Mouse (Mus musculus) adrenal gland, adult (tissue): ENCODE results near the gene Pou2f1.
"Not testable (repeated sequence)": the region's sequence is repeated elsewhere in the genome, so short reads cannot be mapped to it uniquely, and the experiment has no call there.

Experiments
- DNase-seq, 2 experiments: peaks; one replicate each; pipeline ENCODE4 v3.0.0; 2022 to 2023; ENCODE audit warnings: low spot score in 1 of 2; ENCODE audit not compliant: inconsistent age in 2 of 2

The Pou2f1 gene

DNA sequence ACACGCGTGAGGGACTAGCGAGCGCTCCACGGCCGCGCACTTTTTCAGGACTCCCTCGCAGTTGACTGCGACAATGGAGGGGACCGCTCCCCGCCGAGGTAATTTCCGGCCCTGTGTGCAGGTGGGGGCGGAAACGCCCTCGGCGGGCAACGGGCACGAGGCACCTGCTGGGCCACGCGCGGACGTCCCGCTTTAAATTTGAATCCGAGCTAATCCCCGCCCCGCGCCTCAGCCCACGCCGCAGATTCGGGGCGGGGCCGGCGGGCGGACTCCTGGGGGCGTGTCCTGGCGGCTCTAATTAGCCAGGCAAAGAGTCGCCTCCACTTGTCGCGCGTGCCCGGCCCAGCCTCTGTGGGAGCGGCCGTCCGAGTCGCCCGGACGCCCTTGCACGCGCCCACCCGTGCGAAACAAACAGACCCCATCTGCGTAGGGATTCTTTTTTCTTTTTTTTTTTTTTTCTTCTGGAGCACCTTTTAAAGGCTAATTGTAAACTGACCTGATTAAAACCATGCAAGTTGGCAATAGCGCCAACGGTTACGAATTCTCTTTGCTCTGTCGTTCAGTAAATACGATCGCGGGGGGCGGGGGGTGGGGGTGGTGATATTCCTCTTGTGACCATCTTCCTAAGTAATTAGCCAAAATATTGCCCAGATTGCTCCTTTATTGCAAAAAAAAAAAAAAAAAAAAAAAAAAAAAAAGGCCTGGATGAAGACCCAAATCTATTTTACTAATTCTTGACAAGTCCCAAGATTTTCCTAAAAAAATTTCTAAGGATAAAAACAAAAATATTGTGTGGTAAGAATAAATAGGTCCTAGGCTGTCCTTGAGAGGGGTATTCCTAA lies 924 bp upstream of the Pou2f1 start:
- peak; percentile 96 to 98 for DNase-seq

DNA sequence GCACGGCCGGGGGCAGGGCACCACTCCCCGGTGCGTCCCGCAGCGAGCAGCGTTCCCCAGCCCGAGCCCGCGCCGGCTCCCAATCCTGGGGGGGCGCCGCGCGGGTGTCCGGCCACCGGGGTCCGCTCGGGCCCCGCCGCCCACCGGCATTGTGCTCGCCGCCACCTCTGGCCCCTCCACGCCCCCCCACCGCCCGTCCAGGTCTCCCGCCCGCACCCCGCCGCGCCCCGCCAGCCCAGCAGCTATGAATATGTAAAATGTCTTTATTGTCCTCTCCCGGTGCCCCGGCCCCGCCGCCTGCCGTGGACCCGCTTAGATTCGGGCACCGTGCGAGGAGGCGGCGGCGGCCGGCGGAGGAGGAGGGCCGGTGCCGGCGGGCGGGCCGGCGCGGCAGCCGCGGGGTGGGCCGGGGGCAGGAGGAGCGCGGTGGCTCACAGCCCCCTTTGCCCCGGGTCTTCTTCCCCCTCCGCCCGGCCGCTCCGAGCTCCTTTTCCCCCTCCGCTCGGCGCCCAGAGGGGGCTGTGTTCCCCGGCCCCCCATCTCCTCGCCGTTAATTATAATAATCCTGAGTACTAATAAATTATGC lies 481 bp downstream of the Pou2f1 start:
- no peak for DNase-seq

DNA sequence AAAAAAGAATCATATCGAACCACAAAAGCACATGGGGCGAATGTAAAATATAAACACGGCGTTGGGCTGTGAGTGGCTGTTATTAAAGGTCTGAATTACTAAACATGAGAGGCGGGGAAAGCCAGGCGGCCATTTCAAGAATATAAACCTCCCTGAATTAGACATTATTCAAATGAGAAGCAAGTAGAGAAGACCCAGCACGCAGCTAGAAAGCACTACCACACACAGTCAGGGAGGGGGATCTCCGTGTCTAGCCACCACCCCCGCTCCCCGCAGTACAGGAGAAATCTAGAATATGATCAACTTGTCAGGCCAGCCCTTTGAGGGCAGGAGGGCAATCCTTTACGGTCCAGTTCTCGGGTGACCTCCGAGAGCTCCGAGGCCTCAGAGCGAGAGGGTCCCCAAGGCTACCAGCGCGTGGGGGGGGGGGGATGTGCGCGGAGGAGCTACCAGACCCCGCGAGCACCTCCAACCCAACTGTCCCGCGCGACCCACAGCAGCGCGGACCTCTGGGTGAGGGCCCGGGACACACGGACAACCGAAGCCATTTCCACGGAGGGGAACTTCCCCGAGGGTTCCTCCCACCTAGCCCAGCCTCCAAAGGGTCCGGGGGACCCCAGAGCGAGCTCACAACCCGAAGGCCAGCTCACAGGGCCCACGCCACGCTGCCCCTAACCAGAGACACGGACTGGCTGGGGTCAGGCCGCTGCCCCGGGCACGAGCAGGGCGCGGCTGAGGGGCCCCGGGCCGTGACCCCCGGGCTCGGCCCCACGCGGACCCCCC lies 1.2 kb downstream of the Pou2f1 start:
- DNase-seq = peak; percentile 66 to 87

DNA sequence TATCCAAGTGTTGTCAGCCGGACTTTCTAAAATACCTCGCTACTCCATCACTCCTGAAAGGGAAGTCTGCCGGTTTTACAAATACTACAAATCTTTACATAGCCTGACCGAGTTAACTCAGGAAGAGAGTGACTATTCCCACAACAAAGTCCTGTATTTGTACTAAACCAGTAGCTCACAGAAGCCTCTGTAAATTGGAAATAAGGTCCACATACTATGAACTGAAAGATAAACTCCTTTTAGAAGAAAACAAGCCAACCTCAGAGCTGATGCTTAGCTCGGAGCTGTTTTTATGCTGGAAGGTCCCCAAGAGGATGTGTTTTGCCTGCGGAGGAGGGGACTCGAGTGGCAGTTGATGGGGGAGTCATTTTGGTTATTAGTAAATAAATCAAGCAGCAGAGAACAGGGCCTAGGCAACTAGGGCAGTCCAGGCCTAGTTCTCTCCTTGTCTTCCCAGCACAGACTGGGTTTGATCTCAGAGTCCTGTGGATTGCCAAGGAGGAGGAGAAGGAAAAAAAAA lies 1.8 kb downstream of the Pou2f1 start:
- peak; percentile 40 to 75 for DNase-seq

DNA sequence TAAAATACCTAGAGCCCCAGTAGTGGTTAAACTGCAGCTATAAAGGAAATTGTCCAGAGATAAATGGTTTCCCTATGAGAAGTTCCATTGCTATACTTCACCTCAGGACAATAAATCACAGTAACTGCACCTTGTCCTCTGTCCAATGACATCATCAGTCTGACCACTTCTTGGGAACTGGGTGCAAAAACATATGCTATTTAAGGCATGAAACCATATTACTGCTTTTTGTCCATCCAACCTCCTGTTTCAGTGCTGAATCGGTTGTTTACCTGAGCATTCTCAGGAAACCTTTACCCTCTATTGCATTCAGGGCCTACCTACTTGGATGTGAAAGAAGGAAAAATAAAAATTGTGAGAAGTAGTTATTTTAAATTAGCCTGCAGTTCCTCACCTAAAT lies 2.8 kb downstream of the Pou2f1 start:
- DNase-seq = no peak

DNA sequence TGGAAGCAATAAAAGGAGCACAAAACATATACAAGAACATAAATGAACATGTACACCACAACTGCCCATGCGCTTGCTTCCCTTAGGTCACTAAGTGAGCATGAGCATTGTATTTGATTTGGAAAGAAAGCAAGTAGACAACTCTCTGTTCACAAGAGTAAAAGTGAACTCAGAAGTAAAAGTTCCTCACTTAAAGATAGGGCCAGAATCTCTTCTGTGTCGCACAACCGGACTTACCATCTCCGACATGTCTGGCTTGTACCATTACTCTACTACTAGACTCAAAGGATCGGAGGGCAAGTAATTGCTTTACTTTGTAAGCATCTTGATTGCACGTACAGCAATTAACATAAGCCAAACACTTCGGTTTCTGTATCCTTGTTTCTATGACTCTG lies 6.8 kb downstream of the Pou2f1 start:
- DNase-seq = no peak

DNA sequence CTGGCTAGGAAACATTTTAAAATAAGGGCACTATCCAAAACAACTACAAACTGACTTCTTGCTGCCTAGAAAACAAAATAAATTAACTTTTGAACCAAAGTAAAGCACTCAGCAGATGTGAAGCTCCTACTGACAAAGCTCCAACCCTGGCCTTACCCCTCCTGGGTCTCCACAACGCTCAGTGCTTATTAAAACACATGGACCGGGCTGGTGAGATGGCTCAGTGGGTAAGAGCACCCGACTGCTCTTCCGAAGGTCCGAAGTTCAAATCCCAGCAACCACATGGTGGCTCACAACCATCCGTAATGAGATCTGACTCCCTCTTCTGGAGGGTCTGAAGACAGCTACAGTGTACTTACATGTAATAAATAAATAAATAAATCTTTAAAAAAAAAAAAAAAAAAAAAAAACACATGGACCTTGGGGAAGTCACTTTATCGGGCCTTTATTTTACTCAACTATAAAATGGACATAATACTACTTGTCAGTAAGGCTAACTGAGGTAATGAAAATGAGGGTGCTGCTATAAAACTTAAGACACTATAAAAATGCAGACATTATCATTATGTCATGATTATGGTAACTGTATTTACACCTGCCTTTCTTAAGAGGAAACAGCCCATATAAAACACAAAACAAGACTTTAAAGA lies 7.3 kb downstream of the Pou2f1 start:
- DNase-seq = not testable (repeated sequence)

DNA sequence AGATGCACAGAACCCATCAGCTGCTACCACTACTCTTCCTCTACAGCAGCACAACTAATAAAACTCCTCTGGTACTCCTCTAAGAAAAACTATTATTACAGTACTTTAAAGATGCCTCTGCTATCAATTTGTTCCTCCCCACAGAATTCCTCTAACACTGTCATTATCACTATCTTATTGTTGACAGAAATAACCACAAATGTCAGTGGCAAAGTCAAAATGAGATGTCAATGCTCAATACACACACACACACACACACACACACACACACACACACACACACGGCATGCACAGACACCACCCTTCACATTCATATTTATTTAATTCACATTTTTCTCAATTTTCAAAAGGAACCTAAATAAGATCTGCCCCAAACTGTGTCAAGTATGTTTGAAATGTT lies 8.2 kb downstream of the Pou2f1 start:
- no peak for DNase-seq

DNA sequence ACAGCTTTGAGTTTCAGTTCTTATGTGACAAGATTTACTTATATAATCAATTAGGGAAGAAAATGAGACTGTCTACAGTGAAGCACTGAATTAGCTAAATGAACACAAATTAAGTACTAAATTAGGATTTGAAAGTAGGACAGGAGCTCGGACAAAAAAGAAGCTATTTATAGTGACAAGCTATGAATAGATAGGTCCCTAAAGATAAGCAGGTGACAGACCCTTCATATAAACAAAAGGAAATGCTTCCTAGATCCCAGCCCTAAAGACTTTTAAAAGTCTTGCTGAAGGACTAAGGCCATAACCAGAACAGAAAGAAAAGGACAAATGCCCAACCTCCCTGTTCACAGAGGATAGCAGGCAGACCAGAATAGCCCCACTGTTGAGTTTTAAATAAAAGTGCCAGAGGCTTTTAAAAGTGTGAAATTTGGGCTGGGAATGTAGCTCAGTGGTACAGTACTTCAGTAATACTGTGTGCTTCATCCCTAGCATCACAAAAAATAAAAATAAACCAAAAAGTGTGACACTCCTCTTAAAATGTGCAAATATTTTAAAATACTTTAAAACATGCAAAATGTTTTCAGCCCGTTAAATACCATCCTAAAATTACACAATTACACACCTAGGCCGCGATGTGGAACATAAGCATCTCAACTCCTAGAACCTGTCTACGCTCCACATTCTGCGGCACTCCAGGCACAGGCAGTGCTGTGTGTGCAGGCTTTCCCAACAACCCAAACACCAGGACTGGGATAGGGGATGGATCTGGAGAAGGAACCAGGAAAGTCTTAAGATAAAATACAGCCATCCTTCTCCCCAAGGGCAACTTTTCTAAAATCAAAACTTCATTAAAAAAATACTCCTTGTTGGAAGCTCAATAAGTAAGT lies 9.0 kb downstream of the Pou2f1 start:
- no peak for DNase-seq

DNA sequence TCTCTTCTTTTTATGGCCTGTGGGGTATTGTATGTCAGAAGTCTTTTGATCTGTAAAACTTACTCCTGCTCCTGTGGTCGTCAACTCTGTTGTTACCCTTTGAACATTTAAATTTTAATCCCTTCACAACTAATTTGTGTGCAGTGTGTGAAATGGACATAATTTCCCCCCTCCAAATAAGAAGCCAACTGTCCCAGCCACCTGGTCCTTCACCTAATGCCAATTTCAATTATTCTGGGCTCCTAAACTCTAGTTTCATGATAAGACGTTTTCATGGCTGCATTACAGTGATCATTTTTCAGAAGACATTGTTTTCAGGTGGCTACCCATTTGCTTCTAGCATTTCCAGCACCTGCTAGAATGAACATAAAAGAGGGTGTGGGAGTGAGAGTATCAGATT lies 13.9 kb downstream of the Pou2f1 start:
- DNase-seq = no peak

DNA sequence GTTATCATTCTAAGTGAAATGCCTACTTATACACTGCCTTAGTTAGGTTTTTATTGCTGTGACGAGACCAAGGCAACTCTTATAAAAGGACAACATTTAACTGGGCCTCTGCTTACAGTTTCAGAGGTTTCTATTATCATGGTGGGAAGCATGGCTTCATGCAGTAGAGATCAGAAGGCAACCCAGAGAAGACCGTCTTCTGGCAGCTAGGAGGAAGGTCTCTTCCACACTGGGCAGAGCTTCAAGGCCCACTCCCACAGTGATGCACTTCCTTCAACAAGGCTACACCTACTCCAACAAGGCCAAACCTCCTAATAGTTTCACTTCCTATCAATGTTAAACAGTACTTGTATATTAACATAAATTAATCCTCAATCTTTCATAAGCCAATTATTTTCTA lies 14.4 kb downstream of the Pou2f1 start:
- DNase-seq = no peak

DNA sequence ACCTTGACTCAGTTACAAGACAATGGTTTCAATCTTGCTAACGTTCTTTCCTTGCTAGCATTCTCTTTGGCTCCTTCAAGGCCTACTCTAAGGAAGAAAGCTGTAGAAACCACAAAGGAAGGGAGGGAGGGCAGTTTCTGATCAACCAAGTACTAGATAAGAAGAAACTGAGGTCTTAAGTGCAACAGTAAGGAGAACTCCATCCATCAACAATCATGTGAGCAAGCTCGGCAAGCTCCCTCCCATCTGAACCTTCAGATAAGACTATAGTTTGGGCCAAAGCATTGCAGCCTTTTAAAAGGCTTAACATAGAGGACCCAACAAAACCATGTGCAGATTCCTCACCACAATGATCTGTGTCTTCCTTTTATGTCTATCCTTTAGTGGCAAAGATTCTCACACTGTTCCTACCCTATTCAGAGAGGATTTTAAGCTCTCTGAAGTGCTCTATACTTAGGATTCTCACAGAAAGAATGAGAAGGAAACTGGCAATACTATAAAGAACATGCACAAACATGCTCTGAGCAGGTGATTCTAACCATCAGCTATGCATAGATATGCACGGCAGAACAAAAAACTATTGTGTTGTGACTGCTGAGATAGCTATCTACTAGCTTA lies 16.6 kb downstream of the Pou2f1 start:
- no peak for DNase-seq

DNA sequence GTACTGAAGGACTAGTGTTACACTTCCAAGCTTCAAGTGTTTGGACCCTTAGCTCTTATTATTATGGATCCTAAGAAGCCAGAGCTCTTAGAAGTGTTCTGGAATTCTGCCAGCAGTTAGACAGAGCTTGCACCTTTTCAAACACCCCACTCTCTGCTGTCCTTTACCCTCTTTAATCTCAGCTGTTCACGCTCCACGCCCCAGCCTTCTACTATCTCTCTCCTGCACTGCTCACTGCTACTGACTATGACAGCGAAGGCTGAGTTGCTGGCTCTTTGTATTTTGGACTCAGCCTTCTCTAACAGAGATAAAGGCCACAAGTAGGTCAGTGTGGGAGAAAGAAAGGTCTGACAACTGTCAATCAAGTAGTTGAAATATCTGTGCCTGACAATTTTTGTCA lies 17.3 kb downstream of the Pou2f1 start:
- no peak for DNase-seq

DNA sequence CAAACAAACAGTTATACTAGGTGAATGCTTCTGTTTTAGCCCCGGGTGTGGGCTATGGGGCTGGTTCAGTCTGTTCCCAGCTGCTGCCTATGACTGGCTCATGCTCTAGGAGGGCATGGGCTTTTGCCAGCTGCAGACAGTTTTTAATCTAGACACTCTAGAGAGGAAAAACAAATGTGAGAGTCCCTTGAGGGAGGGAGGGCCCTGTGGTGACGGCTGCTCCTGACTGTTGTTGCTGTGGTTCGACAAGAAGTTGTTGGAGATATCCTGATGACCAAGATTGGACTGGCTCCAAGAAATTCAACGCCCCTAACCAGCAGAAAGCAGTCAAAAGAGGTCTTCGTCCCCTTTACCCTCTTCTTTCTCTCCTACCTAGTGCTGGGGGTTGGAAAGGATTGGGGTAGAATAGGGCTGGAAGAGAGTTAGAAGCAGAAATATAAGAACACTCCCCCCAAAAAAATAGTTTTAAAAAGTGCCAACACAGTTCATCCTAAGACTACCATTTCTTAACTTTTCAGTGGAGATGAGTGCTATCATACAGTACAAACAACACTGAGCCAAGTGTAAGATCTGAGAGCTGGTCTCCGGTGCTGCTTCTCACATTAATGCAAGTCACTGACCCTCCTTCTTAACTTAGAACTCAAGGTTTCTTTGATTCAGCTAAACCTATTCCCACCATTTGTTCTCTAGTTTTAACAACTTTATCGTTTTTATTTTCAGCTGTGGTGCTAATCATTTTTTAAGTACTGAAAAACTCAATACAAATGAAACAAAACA lies 25.6 kb downstream of the Pou2f1 start:
- no peak for DNase-seq

DNA sequence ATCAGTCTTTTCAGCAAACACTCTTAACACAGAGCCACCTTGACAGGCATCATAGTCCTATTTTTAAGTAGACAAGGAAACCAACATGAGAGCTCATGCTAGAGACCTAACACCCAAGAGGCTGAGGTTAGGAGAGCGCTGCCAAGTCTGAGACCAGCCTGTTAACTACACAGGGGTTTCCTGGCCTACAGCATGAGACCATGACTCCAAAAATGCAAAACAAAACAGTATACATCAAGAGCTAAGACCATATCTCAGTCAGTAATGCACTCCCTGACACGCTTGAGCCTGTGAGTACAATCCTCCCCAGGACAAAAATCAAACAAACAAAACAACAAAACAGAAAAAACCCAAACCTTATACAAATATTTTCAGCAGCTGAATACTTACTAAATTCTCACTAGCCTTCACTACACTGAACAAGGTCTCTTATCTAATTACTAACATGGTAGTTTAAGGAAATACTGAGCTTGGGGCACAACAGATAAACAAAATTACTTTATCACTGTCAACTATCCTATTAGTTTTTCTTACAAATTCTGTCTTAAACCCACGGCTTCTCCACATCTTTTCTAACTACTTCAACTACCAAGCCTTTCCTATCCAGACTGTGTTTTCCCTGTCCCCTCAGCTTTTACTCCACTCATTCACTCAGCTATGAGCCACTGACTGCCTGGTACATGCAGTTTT lies 33.3 kb downstream of the Pou2f1 start:
- no peak for DNase-seq

DNA sequence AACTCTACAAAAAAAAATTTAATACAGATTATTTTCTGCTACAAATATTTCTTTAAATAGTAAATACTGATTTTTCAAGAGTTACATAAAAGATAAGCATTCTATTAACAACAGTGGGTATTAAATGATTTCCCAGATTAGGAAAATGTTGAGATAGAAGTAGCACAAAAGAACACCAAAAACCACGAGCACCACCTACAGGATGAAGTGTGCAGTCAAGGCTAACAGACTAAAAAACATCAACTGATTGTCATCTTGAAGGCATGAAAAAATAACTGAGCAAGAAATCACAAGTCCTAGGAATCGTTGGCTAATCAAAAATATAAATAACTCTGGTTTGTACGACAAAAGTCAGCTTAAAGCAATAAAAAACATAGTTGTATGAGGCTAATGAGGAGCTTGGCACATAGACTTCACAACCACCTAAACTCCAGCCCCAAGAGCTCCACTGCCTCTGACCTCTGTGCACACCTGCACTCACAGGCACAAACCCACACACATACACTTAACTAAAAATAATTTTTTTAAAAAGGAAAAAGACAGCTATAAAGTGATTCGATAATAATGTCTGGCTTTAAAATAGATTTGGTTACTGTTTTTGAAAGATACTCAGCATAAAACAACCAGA lies 35.3 kb downstream of the Pou2f1 start:
- peak; percentile 37 to 77 for DNase-seq

DNA sequence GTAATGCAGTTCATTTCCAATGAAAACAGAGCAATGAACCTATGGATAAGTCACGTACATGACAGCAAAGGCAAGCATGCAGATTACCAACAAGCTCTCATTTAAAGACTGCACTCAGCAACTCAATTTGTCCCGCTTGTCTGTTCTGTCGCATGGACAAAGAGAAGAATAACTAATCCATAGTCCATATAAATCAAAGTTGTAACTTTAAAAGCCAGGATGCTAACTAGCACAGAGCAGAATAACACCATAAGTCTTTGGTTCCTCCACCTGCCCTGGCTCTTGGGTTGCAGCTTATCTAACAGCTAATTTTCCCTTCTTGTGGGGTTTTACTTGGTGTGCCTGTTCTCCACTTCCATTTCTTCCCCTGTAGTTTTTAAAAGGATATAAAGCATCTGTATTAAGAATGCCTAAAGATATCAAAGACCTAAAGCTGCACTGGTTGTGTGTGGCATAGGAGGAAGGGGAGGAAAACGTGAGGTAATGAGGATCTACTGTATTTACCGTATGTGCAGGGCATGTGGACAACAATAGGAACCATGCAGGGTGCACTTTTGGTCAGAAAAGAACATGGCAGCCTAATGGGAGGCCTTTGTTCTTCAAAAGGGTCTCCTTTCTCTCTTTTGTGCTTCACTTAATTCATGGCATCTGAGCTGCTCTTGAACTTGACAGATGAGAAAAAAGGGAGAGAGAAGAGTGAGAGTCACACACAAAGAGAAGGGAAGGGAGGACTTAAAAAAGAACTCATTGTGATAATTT lies 36.1 kb downstream of the Pou2f1 start:
- DNase-seq = no peak
